Mouse (Mus musculus) G1E (cell line): ENCODE measurements around the gene Ebf4.

ENCODE experiments used
- CTCF ChIP-seq: IDR thresholded peaks from 2 replicates; pipeline ENCODE4 v1.5.1; 2012; ENCODE audit warnings: low read depth, low read length, inconsistent platforms, mixed read lengths
- POLR2AphosphoS5 ChIP-seq: IDR thresholded peaks from 2 replicates; pipeline ENCODE4 v1.6.1; 2012; ENCODE audit warnings: low read depth, low read length, inconsistent platforms; ENCODE audit not compliant: insufficient replicate concordance
- TAL1 ChIP-seq: conservative IDR thresholded peaks from 2 replicates; pipeline ENCODE4 v1.6.1; 2012; ENCODE audit warnings: low read depth, low read length, inconsistent platforms, mixed read lengths

- TF ChIP-seq CTCF (no peak), TAL1 (no peak), POLR2AphosphoS5 (no peak)
Observed at GRCm38 (mm10) chr2:130329502-130329901, 34.5 kb downstream of the Ebf4 start.
